Mouse (Mus musculus) testis, postnatal 14 days (tissue): ENCODE results near the gene Hrc.
A peak's percentile ranks its signal among the peaks of the same experiment; 100 is the strongest.
"Not testable (repeated sequence)": the region's sequence is repeated elsewhere in the genome, so short reads cannot be mapped to it uniquely, and the experiment has no call there.

Experiments
- DNase-seq: peaks from one replicate; pipeline ENCODE4 v3.0.0; 2021; ENCODE audit warnings: low spot score

The Hrc gene

GRCm38 (mm10) chr7:45333431-45333982, 1.6 kb upstream of the Hrc start, which contains the start of gene Trpm4:
Trpm4 (minus strand) TSS chr7:45333780.
- peak; percentile 70 for DNase-seq

- no peak for DNase-seq
Observed at GRCm38 (mm10) chr7:45334605-45335004, 485 bp upstream of the Hrc start.

GRCm38 (mm10) chr7:45336319-45336718, 1.2 kb downstream of the Hrc start:
- no peak for DNase-seq

GRCm38 (mm10) chr7:45337469-45337868, 2.4 kb downstream of the Hrc start:
- no peak for DNase-seq

- peak; percentile 52 for DNase-seq
Observed at GRCm38 (mm10) chr7:45338161-45338911, 3.2 kb downstream of the Hrc start.

- DNase-seq = peak; percentile 62
Observed at GRCm38 (mm10) chr7:45339410-45340065, 4.4 kb downstream of the Hrc start.

- DNase-seq = no peak
Observed at GRCm38 (mm10) chr7:45340066-45340442, 5.0 kb downstream of the Hrc start.

- DNase-seq = peak; percentile 70
Observed at GRCm38 (mm10) chr7:45340669-45341068, 5.6 kb downstream of the Hrc start.

GRCm38 (mm10) chr7:45341303-45341702, 6.2 kb downstream of the Hrc start:
- peak; percentile 83 for DNase-seq

- DNase-seq = peak; percentile 39
Observed at GRCm38 (mm10) chr7:45342081-45342480, 7.0 kb downstream of the Hrc start.

- DNase-seq = no peak
Observed at GRCm38 (mm10) chr7:45343543-45343942, 8.5 kb downstream of the Hrc start.

- no peak for DNase-seq
Observed at GRCm38 (mm10) chr7:45346905-45347304, 11.8 kb downstream of the Hrc start.

- no peak for DNase-seq
Observed at GRCm38 (mm10) chr7:45353041-45353440, 18.0 kb downstream of the Hrc start.

- DNase-seq = no peak
Observed at GRCm38 (mm10) chr7:45355318-45356020, 20.4 kb downstream of the Hrc start.

GRCm38 (mm10) chr7:45356087-45356486, 21.0 kb downstream of the Hrc start:
- no peak for DNase-seq

GRCm38 (mm10) chr7:45359081-45359480, 24.0 kb downstream of the Hrc start:
- DNase-seq = not testable (repeated sequence)

GRCm38 (mm10) chr7:45360404-45361125, 25.5 kb downstream of the Hrc start:
- DNase-seq = no peak

- peak; percentile 90 for DNase-seq
Observed at GRCm38 (mm10) chr7:45361243-45361804, 26.2 kb downstream of the Hrc start.

- DNase-seq = peak; percentile 60
Observed at GRCm38 (mm10) chr7:45362801-45363200, 27.7 kb downstream of the Hrc start.

GRCm38 (mm10) chr7:45363983-45364382, 28.9 kb downstream of the Hrc start:
- DNase-seq = no peak
